Comparison of ENCODE assay signal across 38 mouse cellular contexts in genomic region chr1:74141781-74142180, GRCm38 (mm10). TPM values are rescaled to one million over a fixed set of nuclear protein-coding genes. Genes with fewer than 3 reads are reported as not detected.
A peak's percentile ranks its signal among the peaks of the same experiment; 100 is the strongest.
DNase-seq lines count a peak whose midpoint lies in the region; TF ChIP-seq lines count a peak whose summit lies in the region.
"Had no signal": no experiment of that assay in that cellular context is flagged by ENCODE, and none has a peak within 500 bp of the region (broad histone marks: within the 10 kb centered on the region; RNA-seq: fewer than 3 reads in every experiment).

No protein-coding gene starts in this region.

- H3K4me3 ChIP-seq in testis, adult 2 months (ENCODE audit: control insufficient read depth, low read depth, low read length): peak overlapping the region; percentile 21; the same call in 1 of the 2 replicates
- H3K4me3 ChIP-seq: embryonic facial prominence, embryonic 12.5 days; embryonic facial prominence, embryonic 15.5 days; heart, embryonic 12.5 days; heart, embryonic 15.5 days; hindbrain, embryonic 10.5 days; hindbrain, embryonic 13.5 days; intestine, embryonic 15.5 days had no signal

- H3K4me1 ChIP-seq in testis, adult 2 months (ENCODE audit: control insufficient read depth, insufficient read depth, low read length): peaks cover 4% of the 10 kb centered on the region
- H3K4me1 ChIP-seq: embryonic facial prominence, embryonic 12.5 days; embryonic facial prominence, embryonic 15.5 days; hindbrain, embryonic 10.5 days; hindbrain, embryonic 13.5 days; intestine, embryonic 15.5 days had no signal

- DNase-seq in kidney, postnatal 4 days: peak; percentile 13 to 26
- no peak for DNase-seq in kidney, adult 18-20 months
- no peak for DNase-seq in testis, postnatal 10 days (ENCODE audit: low spot score)
- peak; percentile 81 for DNase-seq in R1 (ENCODE audit: low read depth, low spot score)
- DNase-seq in gastrocnemius, adult 8-10 months (ENCODE audit: low spot score in 2 of 2): no peak
- no peak for DNase-seq in thymus, postnatal 4 days
- DNase-seq: adrenal gland, adult 8-10 months; adrenal gland, postnatal 25 days; cerebellum, adult 11-12 months; cerebellum, adult 8-10 months; cerebellum, postnatal 10 days; cerebellum, postnatal 36 days; forebrain, postnatal 0 days; gastrocnemius, postnatal 10 days; gastrocnemius, postnatal 36 days; heart, adult 11 months; heart, postnatal 10 days; heart, postnatal 36 days had no signal

- no peaks in the 10 kb centered on the region for H3K36me3 ChIP-seq in testis, adult 2 months (ENCODE audit: control insufficient read depth, insufficient read depth, low read length)
- H3K36me3 ChIP-seq: embryonic facial prominence, embryonic 12.5 days; embryonic facial prominence, embryonic 15.5 days; G1E; heart, embryonic 12.5 days; heart, embryonic 15.5 days; hindbrain, embryonic 10.5 days; hindbrain, embryonic 13.5 days; intestine, embryonic 15.5 days had no signal

- H3K27ac ChIP-seq in testis, adult 2 months (ENCODE audit: control insufficient read depth, insufficient read depth, low read depth, low read length): no peak overlapping the region
- H3K27ac ChIP-seq: embryonic facial prominence, embryonic 12.5 days; embryonic facial prominence, embryonic 15.5 days; heart, embryonic 15.5 days; hindbrain, embryonic 10.5 days; hindbrain, embryonic 13.5 days; intestine, embryonic 15.5 days had no signal

- no peak for TF ChIP-seq CTCF in testis, adult 2 months (IDR thresholded peaks at IDR 0.05; ENCODE audit: control insufficient read depth, insufficient read depth, insufficient replicate concordance, low read depth, low read length)

- no peak for TF ChIP-seq POLR2A in testis, adult 2 months (IDR thresholded peaks at IDR 0.05; ENCODE audit: control insufficient read depth, low read depth, low read length)

- H3K27me3 ChIP-seq in testis, adult 2 months (ENCODE audit: control insufficient read depth, insufficient read depth, low read length): no peaks in the 10 kb centered on the region
- H3K27me3 ChIP-seq: embryonic facial prominence, embryonic 12.5 days; embryonic facial prominence, embryonic 15.5 days; heart, embryonic 12.5 days; heart, embryonic 15.5 days; hindbrain, embryonic 13.5 days; intestine, embryonic 15.5 days; Patski had no signal

RNA-seq across cellular contexts. Expression of gene Cxcr2, which starts 12.0 kb away (rescaled TPM):
- not detected in 2 replicates for polyA plus RNA-seq in testis, adult 2 months (2012; rRNA removed)
- not detected for total RNA-seq in gastrocnemius, adult 8-10 months (2022)
- total RNA-seq: adrenal gland, postnatal 25 days; gastrocnemius, postnatal 36 days had no signal
- polyA plus RNA-seq: CD4-positive, CD25-positive, alpha-beta regulatory T cell, adult 4 months; cortical plate, adult 2 months; G1E had no signal

RNA-seq across cellular contexts. Expression of gene Rufy4, which starts 16.4 kb away (rescaled TPM):
- 0.40 and 0.42 TPM in 2 replicates for polyA plus RNA-seq in testis, adult 2 months (2012; rRNA removed)
- not detected for total RNA-seq in gastrocnemius, adult 8-10 months (2022)
- total RNA-seq: forebrain, postnatal 0 days had no signal
- polyA plus RNA-seq: activated CD4-positive, CD25-positive, alpha-beta regulatory T cell, adult 4 months; CD4-positive, CD25-positive, alpha-beta regulatory T cell, adult 4 months; cortical plate, adult 2 months; G1E had no signal

RNA-seq across cellular contexts. Expression of gene Tns1, which starts 17.5 kb away (rescaled TPM):
- polyA plus RNA-seq in testis, adult 2 months (2012; rRNA removed): 422 and 427 TPM in 2 replicates
- total RNA-seq in gastrocnemius, adult 8-10 months (2022): 100 to 1,000 TPM; 217 to 331 (median 279) TPM

RNA-seq across cellular contexts. Expression of gene Cxcr1, which starts 52.6 kb away (rescaled TPM):
- not detected in 2 replicates for polyA plus RNA-seq in testis, adult 2 months (2012; rRNA removed)
- total RNA-seq in gastrocnemius, adult 8-10 months (2022): not detected
- total RNA-seq: adrenal gland, postnatal 25 days; forebrain, postnatal 0 days; gastrocnemius, postnatal 10 days; gastrocnemius, postnatal 36 days; heart, adult 8-10 months; heart, postnatal 10 days; heart, postnatal 36 days had no signal
- polyA plus RNA-seq: activated CD4-positive, CD25-positive, alpha-beta regulatory T cell, adult 4 months; brain, embryonic 14.5 days; C2C12; CD4-positive, CD25-positive, alpha-beta regulatory T cell, adult 4 months; cortical plate, adult 2 months; embryonic facial prominence, embryonic 12.5 days; embryonic facial prominence, embryonic 15.5 days; forebrain, embryonic 11.5 days; forebrain, embryonic 14.5 days; forebrain, postnatal 0 days; frontal cortex, adult 2 months; G1E; heart, embryonic 12.5 days; heart, embryonic 15.5 days; hindbrain, embryonic 10.5 days; hindbrain, embryonic 13.5 days; hindbrain, embryonic 16.5 days; intestine, embryonic 15.5 days; Patski had no signal

Comparison
In these comparisons a context has a peak if more than half of its experiments do, and no peak if none do; other contexts are left out.
1. DNase-seq: peak in kidney, postnatal 4 days (2 of 2) and R1 (single experiment); none in kidney, adult 18-20 months (single experiment), testis, postnatal 10 days (single experiment), gastrocnemius, adult 8-10 months (0 of 2) and thymus, postnatal 4 days (single experiment).